Mouse (Mus musculus): ENCODE results near the gene Fank1. TPM values are rescaled to one million over a fixed set of nuclear protein-coding genes. Genes with fewer than 3 reads are reported as not detected.
A peak's percentile ranks its signal among the peaks of the same experiment; 100 is the strongest.

Fank1 gene
- polyA plus RNA-seq, 1 experiment from 2014 or later, result 3.9 TPM

- H3K4me1 ChIP-seq (ENCODE audit: control insufficient read depth, insufficient read depth, low read length), result no peaks in the 10 kb centered on the region
- no peak overlapping the region for H3K9ac ChIP-seq (replicated peaks; ENCODE audit: low read length)
- 73% methylated on average over 10 of the region's 10 CpGs for WGBS
- DNase-seq (peak; percentile 48), ATAC-seq (ENCODE audit: low FRiP score, low TSS enrichment) (no peak)
- H3K4me3 ChIP-seq (replicated peaks; ENCODE audit: low read depth, low read length), result no peak overlapping the region
- H3K27me3 ChIP-seq (ENCODE audit: control insufficient read depth, insufficient read depth, low read length), result no peaks in the 10 kb centered on the region
- no peak overlapping the region for H3K4me2 ChIP-seq (ENCODE audit: low read length)
- no peaks in the 10 kb centered on the region for H3K9me3 ChIP-seq (ENCODE audit: control insufficient read depth, low read length)
- no peak overlapping the region for H3K27ac ChIP-seq (replicated peaks; ENCODE audit: low read depth, low read length)
- no peaks in the 10 kb centered on the region for H3K36me3 ChIP-seq (ENCODE audit: control insufficient read depth, insufficient read depth, low read length)
Measured at GRCm38 (mm10) chr7:133793248-133794131, 16.8 kb downstream of the Fank1 start.

- H3K27ac ChIP-seq (replicated peaks; ENCODE audit: low read depth, low read length), result no peak overlapping the region
- H3K36me3 ChIP-seq (ENCODE audit: control insufficient read depth, insufficient read depth, low read length), result no peaks in the 10 kb centered on the region
- H3K4me2 ChIP-seq (ENCODE audit: low read length), result no peak overlapping the region
- H3K4me1 ChIP-seq (ENCODE audit: control insufficient read depth, insufficient read depth, low read length), result no peaks in the 10 kb centered on the region
- H3K27me3 ChIP-seq (ENCODE audit: control insufficient read depth, insufficient read depth, low read length), result no peaks in the 10 kb centered on the region
- ATAC-seq (ENCODE audit: low FRiP score, low TSS enrichment) (no peak), DNase-seq (no peak)
- H3K9me3 ChIP-seq (ENCODE audit: control insufficient read depth, low read length), result no peaks in the 10 kb centered on the region
- H3K9ac ChIP-seq (replicated peaks; ENCODE audit: low read length), result no peak overlapping the region
- H3K4me3 ChIP-seq (replicated peaks; ENCODE audit: low read depth, low read length), result no peak overlapping the region
- 93% methylated on average over 2 of the region's 2 CpGs for WGBS
Measured at GRCm38 (mm10) chr7:133794720-133795119, 18.1 kb downstream of the Fank1 start.

- H3K27ac ChIP-seq (replicated peaks; ENCODE audit: low read depth, low read length), result no peak overlapping the region
- H3K9me3 ChIP-seq (ENCODE audit: control insufficient read depth, low read length), result no peaks in the 10 kb centered on the region
- DNase-seq (no peak), ATAC-seq (ENCODE audit: low FRiP score, low TSS enrichment) (no peak)
- H3K4me1 ChIP-seq (ENCODE audit: control insufficient read depth, insufficient read depth, low read length), result no peaks in the 10 kb centered on the region
- WGBS, result 86% methylated on average over 5 of the region's 5 CpGs
- H3K4me3 ChIP-seq (replicated peaks; ENCODE audit: low read depth, low read length), result no peak overlapping the region
- H3K9ac ChIP-seq (replicated peaks; ENCODE audit: low read length), result no peak overlapping the region
- no peaks in the 10 kb centered on the region for H3K27me3 ChIP-seq (ENCODE audit: control insufficient read depth, insufficient read depth, low read length)
- no peak overlapping the region for H3K4me2 ChIP-seq (ENCODE audit: low read length)
- H3K36me3 ChIP-seq (ENCODE audit: control insufficient read depth, insufficient read depth, low read length), result no peaks in the 10 kb centered on the region
Measured at GRCm38 (mm10) chr7:133799928-133800327, 23.3 kb downstream of the Fank1 start.

DNA sequence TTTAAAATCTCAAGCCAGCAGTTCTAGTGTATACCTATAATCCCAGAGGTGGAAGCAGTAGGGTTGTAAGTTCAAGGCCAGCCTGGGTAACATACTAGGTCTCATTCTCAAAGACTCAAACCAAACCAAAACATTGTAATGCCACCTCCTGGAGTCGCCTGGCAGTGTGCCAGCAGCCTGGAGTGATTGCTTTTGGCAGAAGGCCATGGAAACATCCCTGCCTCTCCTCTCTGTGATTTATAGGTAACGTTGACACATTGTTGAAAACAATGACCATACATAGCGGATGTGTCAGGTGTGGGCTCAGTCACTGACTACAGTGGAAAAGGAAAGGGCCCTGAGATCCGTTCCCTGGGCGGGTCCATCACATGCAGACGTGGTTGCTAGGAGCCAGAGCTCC, 25.2 kb downstream of the Fank1 start:
- Histone ChIP-seq H3K27ac (replicated peaks; ENCODE audit: low read depth, low read length) (no peak overlapping the region), H3K9ac (replicated peaks; ENCODE audit: low read length) (no peak overlapping the region), H3K4me2 (ENCODE audit: low read length) (no peak overlapping the region), H3K27me3 (ENCODE audit: control insufficient read depth, insufficient read depth, low read length) (no peaks in the 10 kb centered on the region), H3K36me3 (ENCODE audit: control insufficient read depth, insufficient read depth, low read length) (no peaks in the 10 kb centered on the region), H3K4me1 (ENCODE audit: control insufficient read depth, insufficient read depth, low read length) (no peaks in the 10 kb centered on the region), H3K4me3 (replicated peaks; ENCODE audit: low read depth, low read length) (no peak overlapping the region), H3K9me3 (ENCODE audit: control insufficient read depth, low read length) (no peaks in the 10 kb centered on the region)
- peak; percentile 25 for DNase-seq
- ATAC-seq (ENCODE audit: low FRiP score, low TSS enrichment), result no peak
- 63% methylated on average over 6 of the region's 6 CpGs for whole genome bisulfite sequencing

- ATAC-seq (ENCODE audit: low FRiP score, low TSS enrichment) (no peak), DNase-seq (peak; percentile 89)
- Histone ChIP-seq H3K4me1 (ENCODE audit: control insufficient read depth, insufficient read depth, low read length) (no peaks in the 10 kb centered on the region), H3K27me3 (ENCODE audit: control insufficient read depth, insufficient read depth, low read length) (no peaks in the 10 kb centered on the region), H3K9ac (replicated peaks; ENCODE audit: low read length) (no peak overlapping the region), H3K4me3 (replicated peaks; ENCODE audit: low read depth, low read length) (no peak overlapping the region), H3K4me2 (ENCODE audit: low read length) (no peak overlapping the region), H3K27ac (replicated peaks; ENCODE audit: low read depth, low read length) (no peak overlapping the region), H3K36me3 (ENCODE audit: control insufficient read depth, insufficient read depth, low read length) (no peaks in the 10 kb centered on the region), H3K9me3 (ENCODE audit: control insufficient read depth, low read length) (no peaks in the 10 kb centered on the region)
- WGBS, result 49% methylated on average over 7 of the region's 7 CpGs
Measured at GRCm38 (mm10) chr7:133805614-133806175, 29.0 kb downstream of the Fank1 start.

- Histone ChIP-seq H3K4me3 (replicated peaks; ENCODE audit: low read depth, low read length) (no peak overlapping the region), H3K4me2 (ENCODE audit: low read length) (no peak overlapping the region), H3K27me3 (ENCODE audit: control insufficient read depth, insufficient read depth, low read length) (no peaks in the 10 kb centered on the region), H3K27ac (replicated peaks; ENCODE audit: low read depth, low read length) (no peak overlapping the region), H3K4me1 (ENCODE audit: control insufficient read depth, insufficient read depth, low read length) (no peaks in the 10 kb centered on the region), H3K9ac (replicated peaks; ENCODE audit: low read length) (no peak overlapping the region), H3K36me3 (ENCODE audit: control insufficient read depth, insufficient read depth, low read length) (no peaks in the 10 kb centered on the region), H3K9me3 (ENCODE audit: control insufficient read depth, low read length) (no peaks in the 10 kb centered on the region)
- WGBS, result 60% methylated on average over 7 of the region's 7 CpGs
- ATAC-seq (ENCODE audit: low FRiP score, low TSS enrichment) (no peak), DNase-seq (no peak)
Measured at GRCm38 (mm10) chr7:133812927-133813326, 36.3 kb downstream of the Fank1 start.

GRCm38 (mm10) chr7:133813331-133813730, 36.7 kb downstream of the Fank1 start:
- WGBS, result 77% methylated on average over 4 of the region's 4 CpGs
- Histone ChIP-seq H3K9me3 (ENCODE audit: control insufficient read depth, low read length) (no peaks in the 10 kb centered on the region), H3K27ac (replicated peaks; ENCODE audit: low read depth, low read length) (no peak overlapping the region), H3K36me3 (ENCODE audit: control insufficient read depth, insufficient read depth, low read length) (no peaks in the 10 kb centered on the region), H3K4me3 (replicated peaks; ENCODE audit: low read depth, low read length) (no peak overlapping the region), H3K4me2 (ENCODE audit: low read length) (no peak overlapping the region), H3K4me1 (ENCODE audit: control insufficient read depth, insufficient read depth, low read length) (no peaks in the 10 kb centered on the region), H3K27me3 (ENCODE audit: control insufficient read depth, insufficient read depth, low read length) (no peaks in the 10 kb centered on the region), H3K9ac (replicated peaks; ENCODE audit: low read length) (no peak overlapping the region)
- DNase-seq (no peak), ATAC-seq (ENCODE audit: low FRiP score, low TSS enrichment) (no peak)

- no peak overlapping the region for H3K27ac ChIP-seq (replicated peaks; ENCODE audit: low read depth, low read length)
- H3K4me1 ChIP-seq (ENCODE audit: control insufficient read depth, insufficient read depth, low read length), result no peaks in the 10 kb centered on the region
- no peaks in the 10 kb centered on the region for H3K36me3 ChIP-seq (ENCODE audit: control insufficient read depth, insufficient read depth, low read length)
- ATAC-seq (ENCODE audit: low FRiP score, low TSS enrichment), result no peak
- no peaks in the 10 kb centered on the region for H3K27me3 ChIP-seq (ENCODE audit: control insufficient read depth, insufficient read depth, low read length)
- H3K9ac ChIP-seq (replicated peaks; ENCODE audit: low read length), result no peak overlapping the region
- H3K4me3 ChIP-seq (replicated peaks; ENCODE audit: low read depth, low read length), result no peak overlapping the region
- WGBS, result 87% methylated on average over 6 of the region's 6 CpGs
- 0 out of 2 replicates have a peak, but pooled peaks cover 5% of the 10 kb centered on the region for H3K9me3 ChIP-seq (ENCODE audit: control insufficient read depth, low read length)
- H3K4me2 ChIP-seq (ENCODE audit: low read length), result no peak overlapping the region
- no peak for DNase-seq
Measured at GRCm38 (mm10) chr7:133823751-133824150, 47.1 kb downstream of the Fank1 start.

DNA sequence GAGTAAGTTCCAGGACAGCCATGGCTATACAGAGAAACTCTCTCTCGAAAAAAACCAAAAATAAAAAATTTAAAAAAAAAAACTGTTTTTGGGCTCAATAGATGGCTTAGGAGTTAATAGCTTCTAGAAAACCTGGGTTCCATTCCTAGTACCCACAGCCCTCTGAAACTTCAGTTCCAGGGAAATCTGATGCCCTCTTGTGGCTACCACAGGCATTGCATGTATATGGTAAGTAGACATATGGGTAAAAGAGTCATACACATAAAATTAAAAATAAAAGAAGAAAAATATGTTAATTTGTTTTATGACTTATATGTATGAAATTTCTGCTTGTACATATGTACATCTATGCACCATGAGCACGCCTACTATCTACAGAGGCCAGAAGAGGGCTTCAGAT, 47.9 kb downstream of the Fank1 start:
- ATAC-seq (ENCODE audit: low FRiP score, low TSS enrichment) (no peak), DNase-seq (no peak)
- Histone ChIP-seq H3K9me3 (ENCODE audit: control insufficient read depth, low read length) (0 out of 2 replicates have a peak, but pooled peaks cover 5% of the 10 kb centered on the region), H3K4me2 (ENCODE audit: low read length) (no peak overlapping the region), H3K9ac (replicated peaks; ENCODE audit: low read length) (no peak overlapping the region), H3K4me3 (replicated peaks; ENCODE audit: low read depth, low read length) (no peak overlapping the region), H3K36me3 (ENCODE audit: control insufficient read depth, insufficient read depth, low read length) (no peaks in the 10 kb centered on the region), H3K27ac (replicated peaks; ENCODE audit: low read depth, low read length) (no peak overlapping the region), H3K4me1 (ENCODE audit: control insufficient read depth, insufficient read depth, low read length) (no peaks in the 10 kb centered on the region), H3K27me3 (ENCODE audit: control insufficient read depth, insufficient read depth, low read length) (no peaks in the 10 kb centered on the region)
- 94% methylated on average over 2 of the region's 2 CpGs for WGBS
